Mouse (Mus musculus): ENCODE measurements around the gene Stoml2. TPM values are rescaled to one million over a fixed set of nuclear protein-coding genes. Genes with fewer than 3 reads are reported as not detected.
A peak's percentile ranks its signal among the peaks of the same experiment; 100 is the strongest.

Gene Stoml2
- total and polyA plus RNA-seq, 3 experiments: 391 to 480 TPM; not detected in 1

GRCm38 (mm10) chr4:43037860-43038566, 6.5 kb upstream of the Stoml2 start (continued):
- peak; percentile 69; the same call in 1 of the 2 replicates for TF ChIP-seq MAFK (IDR thresholded peaks at IDR 0.05; ENCODE audit: borderline replicate concordance, low read depth, low read length)
- TF ChIP-seq BHLHE40 (IDR thresholded peaks at IDR 0.05; ENCODE audit: borderline replicate concordance, low read depth, low read length): peak; percentile 60
- TF ChIP-seq CTCF (IDR thresholded peaks at IDR 0.05 in 2 of 3, conservative IDR thresholded peaks at IDR 0.05 in 1 of 3; ENCODE audit: control insufficient read depth in 1 of 3, insufficient read depth in 1 of 3, low read depth in 2 of 3, low read length in 3 of 3, poor library complexity in 1 of 3, severe bottlenecking in 1 of 3): no peak

- Histone ChIP-seq H3K27me3 (ENCODE audit: control insufficient read depth in 1 of 2, insufficient read depth in 2 of 2, low read length in 2 of 2) (no peaks in the 10 kb centered on the region), H3K9me3 (replicated peaks; ENCODE audit: insufficient read depth, low read length) (no peaks in the 10 kb centered on the region), H3K27ac (ENCODE audit: control insufficient read depth, low read depth, low read length) (no peak overlapping the region), H3K36me3 (ENCODE audit: control insufficient read depth in 1 of 2, insufficient read depth in 2 of 2, low read length in 2 of 2) (peaks cover 0 to 21% of the 10 kb centered on the region in 2 experiments; a peak in 2 of 4 replicates), H3K79me2 (ENCODE audit: control insufficient read depth, insufficient read depth, low read length, poor library complexity) (no peaks in the 10 kb centered on the region), H3K4me1 (ENCODE audit: control insufficient read depth in 1 of 2, insufficient read depth in 2 of 2, low read length in 2 of 2) (peaks cover 21 to 38% of the 10 kb centered on the region in 2 experiments), H3K4me3 (ENCODE audit: control insufficient read depth in 1 of 2, insufficient read depth in 1 of 2, low read depth in 2 of 2, low read length in 2 of 2) (no peak overlapping the region), H3K9ac (ENCODE audit: control insufficient read depth, low read depth, low read length, poor library complexity, severe bottlenecking) (no peak overlapping the region)
- TF ChIP-seq USF1 (IDR thresholded peaks at IDR 0.05; ENCODE audit: low read depth, low read length): no peak
- no peak for TF ChIP-seq TCF12 (IDR thresholded peaks at IDR 0.05; ENCODE audit: low read depth, low read length)
- TF ChIP-seq SMC3 (IDR thresholded peaks at IDR 0.05; ENCODE audit: low read depth, low read length): no peak
- DNase-seq (ENCODE audit: low read depth, low spot score): no peak
These were observed 4.8 kb upstream of the Stoml2 start for GRCm38 (mm10) chr4:43036356-43036755.

DNA sequence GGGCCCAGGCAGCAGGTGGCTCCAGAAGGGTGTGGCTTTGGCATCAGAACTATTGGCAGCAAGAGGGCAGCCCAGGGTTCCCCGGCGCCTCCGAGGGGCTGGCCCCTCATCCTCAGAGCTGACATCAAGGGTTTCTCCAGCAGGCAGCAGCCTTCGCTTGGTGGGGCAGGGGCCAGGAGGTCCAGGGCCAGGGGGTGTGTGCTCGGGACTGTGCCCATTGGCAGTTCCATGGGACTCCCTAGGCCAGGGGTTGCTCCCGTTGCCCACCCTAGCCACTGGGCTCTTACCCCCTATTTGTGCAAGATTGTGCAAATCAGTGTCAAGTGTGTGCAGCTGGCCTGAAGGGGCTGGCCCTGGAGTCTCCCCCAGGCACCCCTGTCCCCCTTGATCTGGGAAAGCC, 4.3 kb upstream of the Stoml2 start:
- Histone ChIP-seq H3K27me3 (ENCODE audit: control insufficient read depth in 1 of 2, insufficient read depth in 2 of 2, low read length in 2 of 2) (no peaks in the 10 kb centered on the region), H3K9me3 (replicated peaks; ENCODE audit: insufficient read depth, low read length) (no peaks in the 10 kb centered on the region), H3K4me1 (ENCODE audit: control insufficient read depth in 1 of 2, insufficient read depth in 2 of 2, low read length in 2 of 2) (peaks cover 18 to 34% of the 10 kb centered on the region in 2 experiments), H3K79me2 (ENCODE audit: control insufficient read depth, insufficient read depth, low read length, poor library complexity) (peaks cover 3% of the 10 kb centered on the region), H3K9ac (ENCODE audit: control insufficient read depth, low read depth, low read length, poor library complexity, severe bottlenecking) (no peak overlapping the region), H3K27ac (ENCODE audit: control insufficient read depth, low read depth, low read length) (no peak overlapping the region), H3K4me3 (ENCODE audit: control insufficient read depth in 1 of 2, insufficient read depth in 1 of 2, low read depth in 2 of 2, low read length in 2 of 2) (no peak overlapping the region), H3K36me3 (ENCODE audit: control insufficient read depth in 1 of 2, insufficient read depth in 2 of 2, low read length in 2 of 2) (peaks cover 0 to 17% of the 10 kb centered on the region in 2 experiments; a peak in 2 of 4 replicates)
- no peak for DNase-seq (ENCODE audit: low read depth, low spot score)
- no peak for TF ChIP-seq TCF12 (IDR thresholded peaks at IDR 0.05; ENCODE audit: low read depth, low read length)
- no peak for TF ChIP-seq UBTF (IDR thresholded peaks at IDR 0.05; ENCODE audit: borderline replicate concordance, insufficient read depth, low read depth, low read length)
- no peak for TF ChIP-seq MAX (IDR thresholded peaks at IDR 0.05; ENCODE audit: low read length)
- TF ChIP-seq NELFE (IDR thresholded peaks at IDR 0.05; ENCODE audit: low read depth, low read length): no peak
- no peak for TF ChIP-seq POLR2AphosphoS2 (IDR thresholded peaks at IDR 0.05; ENCODE audit: low read length)
- no peak for TF ChIP-seq TBP (IDR thresholded peaks at IDR 0.05; ENCODE audit: low read depth, low read length)
- no peak for TF ChIP-seq RAD21 (IDR thresholded peaks at IDR 0.05; ENCODE audit: low read depth, low read length)
- no peak for TF ChIP-seq CHD1 (IDR thresholded peaks at IDR 0.05; ENCODE audit: low read depth, low read length)
- no peak for TF ChIP-seq POLR2AphosphoS5 (IDR thresholded peaks at IDR 0.05; ENCODE audit: borderline replicate concordance, low read depth, low read length)
- TF ChIP-seq CTCF (IDR thresholded peaks at IDR 0.05 in 2 of 3, conservative IDR thresholded peaks at IDR 0.05 in 1 of 3; ENCODE audit: control insufficient read depth in 1 of 3, insufficient read depth in 1 of 3, low read depth in 2 of 3, low read length in 3 of 3, poor library complexity in 1 of 3, severe bottlenecking in 1 of 3): no peak
- no peak for TF ChIP-seq SIN3A (IDR thresholded peaks at IDR 0.05; ENCODE audit: low read length)

Data from MEL (cell line).